ENCODE assay signal across 8 mouse cellular contexts in genomic region chr4:36951150-36951954, GRCm38 (mm10). TPM values are rescaled to one million over a fixed set of nuclear protein-coding genes. Genes with fewer than 3 reads are reported as not detected.
DNase-seq lines count a peak whose midpoint lies in the region; ATAC-seq and TF ChIP-seq lines count a peak whose summit lies in the region.

TSS of gene Lingo2 (minus strand) at chr4:36951747.

- peaks cover 21% of the 10 kb centered on the region for H3K4me1 ChIP-seq in E14TG2a.4 (replicated peaks; ENCODE audit: low read depth, low read length)
- peaks cover 29% of the 10 kb centered on the region for H3K4me1 ChIP-seq in forebrain, embryonic 15.5 days
- peaks cover 24% of the 10 kb centered on the region for H3K4me1 ChIP-seq in midbrain, embryonic 13.5 days (replicated peaks)

- no peak for TF ChIP-seq CTCF in E14TG2a.4 (conservative IDR thresholded peaks at IDR 0.05; ENCODE audit: low read length)

- H3K4me3 ChIP-seq in E14TG2a.4 (replicated peaks; ENCODE audit: low read length): peak within 1 kb of the TSS; percentile 79
- peak within 1 kb of the TSS; percentile 73 for H3K4me3 ChIP-seq in forebrain, embryonic 15.5 days
- peak within 1 kb of the TSS; percentile 66 for H3K4me3 ChIP-seq in midbrain, embryonic 13.5 days (replicated peaks)

- peak within 1 kb of the TSS; percentile 59 for H3K9ac ChIP-seq in forebrain, embryonic 15.5 days (replicated peaks)
- peak within 1 kb of the TSS; percentile 70 for H3K9ac ChIP-seq in midbrain, embryonic 13.5 days (replicated peaks)

- H3K9me3 ChIP-seq in E14TG2a.4 (ENCODE audit: low read length): peaks cover 4% of the 10 kb centered on the region
- H3K9me3 ChIP-seq in forebrain, embryonic 15.5 days: no peaks in the 10 kb centered on the region
- no peaks in the 10 kb centered on the region for H3K9me3 ChIP-seq in midbrain, embryonic 13.5 days

- H3K36me3 ChIP-seq in E14TG2a.4 (ENCODE audit: insufficient read depth, low read length): no peaks in the 10 kb centered on the region
- no peaks in the 10 kb centered on the region for H3K36me3 ChIP-seq in forebrain, embryonic 15.5 days
- H3K36me3 ChIP-seq in midbrain, embryonic 13.5 days: no peaks in the 10 kb centered on the region

- ATAC-seq in cerebellum, adult (ENCODE audit: insufficient number of reproducible peaks, low FRiP score, low TSS enrichment): no peak
- peak; percentile 55 for ATAC-seq in forebrain, embryonic 15.5 days (replicated peaks)
- ATAC-seq in midbrain, embryonic 13.5 days: peak; percentile 63

- peak within 1 kb of the TSS; percentile 44 for H3K27ac ChIP-seq in forebrain, embryonic 15.5 days (replicated peaks)
- 0 out of 2 replicates have a peak within 1 kb of the TSS, but pooled peaks have one; percentile 25 for H3K27ac ChIP-seq in midbrain, embryonic 13.5 days

- peaks cover 47% of the 10 kb centered on the region for H3K27me3 ChIP-seq in E14TG2a.4 (ENCODE audit: insufficient read depth, low read length)
- H3K27me3 ChIP-seq in forebrain, embryonic 15.5 days: peaks cover 25% of the 10 kb centered on the region
- peaks cover 41% of the 10 kb centered on the region for H3K27me3 ChIP-seq in midbrain, embryonic 13.5 days

- peak; percentile 61 to 62 for DNase-seq in cerebellum, postnatal 10 days
- DNase-seq in layer of hippocampus, adult 9-11 months: peak; percentile 22
- no peak for DNase-seq in T-cell, adult 2 months (ENCODE audit: low spot score)
- no peak for DNase-seq in spleen, postnatal 10 days (ENCODE audit: low spot score in 2 of 2)

- under 1% methylated on average over 61 of the region's 61 CpGs for WGBS in forebrain, embryonic 15.5 days
- under 1% methylated on average over 61 of the region's 61 CpGs for WGBS in midbrain, embryonic 13.5 days

- H3K4me2 ChIP-seq in forebrain, embryonic 15.5 days (replicated peaks): peak within 1 kb of the TSS; percentile 99
- peak within 1 kb of the TSS; percentile 86 for H3K4me2 ChIP-seq in midbrain, embryonic 13.5 days (replicated peaks)

RNA-seq across cellular contexts. Expression of gene Lingo2, which starts in this region (rescaled TPM):
- 28.0 and 31.2 TPM in 2 replicates for polyA plus RNA-seq in forebrain, embryonic 15.5 days (2015; fragmentation: Nextera tagmentation; extraction: Ambion mirVana)
- 22.5 and 26.1 TPM in 2 replicates for polyA plus RNA-seq in midbrain, embryonic 13.5 days (2015; fragmentation: Nextera tagmentation; extraction: Ambion mirVana)

Comparison
In these comparisons a context has a peak if more than half of its experiments do, and no peak if none do; other contexts are left out.
1. DNase-seq: peak in cerebellum, postnatal 10 days (2 of 2) and layer of hippocampus, adult 9-11 months (single experiment); none in T-cell, adult 2 months (single experiment) and spleen, postnatal 10 days (0 of 2).
2. Peak in every context shown above with its lines, with median percentiles within 50 percentile points of each other: H3K4me3 ChIP-seq.